In genomic region chr6:97353371-97353770, GRCm38 (mm10) we compare ENCODE assay signal across 12 mouse cellular contexts.
DNase-seq lines count a peak whose midpoint lies in the region; ATAC-seq lines count a peak whose summit lies in the region.
"Had no signal": no experiment of that assay in that cellular context is flagged by ENCODE, and none has a peak within 500 bp of the region (broad histone marks: within the 10 kb centered on the region; RNA-seq: fewer than 3 reads in every experiment).

No protein-coding gene starts in this region.

- WGBS in heart, embryonic 10.5 days: 31% methylated on average over 6 of the region's 6 CpGs
- WGBS in lung, embryonic 15.5 days: 27% methylated on average over 6 of the region's 6 CpGs
- WGBS in intestine, embryonic 16.5 days: 23% methylated on average over 6 of the region's 6 CpGs
- 35% methylated on average over 6 of the region's 6 CpGs for WGBS in midbrain, embryonic 13.5 days

- no peak overlapping the region for H3K9ac ChIP-seq in lung, embryonic 15.5 days
- H3K9ac ChIP-seq in intestine, embryonic 16.5 days (ENCODE audit: low read depth, low read length): peak overlapping the region; percentile 63
- H3K9ac ChIP-seq in midbrain, embryonic 13.5 days (replicated peaks): no peak overlapping the region

- intact Hi-C loops in gastrocnemius, postnatal 14 days (cut with DNase I; ENCODE audit: low total_unique reads): no loop called here

- DNase-seq in heart, embryonic 10.5 days (ENCODE audit: low spot score): no peak
- DNase-seq in heart, adult 11 months: no peak
- no peak for DNase-seq in lung, postnatal 10 days
- no peak for DNase-seq in urinary bladder, postnatal 10 days (ENCODE audit: low spot score)
- no peak for DNase-seq in gastrocnemius, postnatal 14 days
- DNase-seq: B cell, adult 2 months; layer of hippocampus, postnatal 36 days; right cerebral cortex, postnatal 4 days had no signal

- peaks cover 78% of the 10 kb centered on the region for H3K4me1 ChIP-seq in heart, embryonic 10.5 days
- H3K4me1 ChIP-seq in lung, embryonic 15.5 days: peaks cover 41% of the 10 kb centered on the region
- H3K4me1 ChIP-seq in intestine, embryonic 16.5 days (ENCODE audit: control insufficient read depth, insufficient read depth, low read length): peaks cover 19% of the 10 kb centered on the region
- peaks cover 48% of the 10 kb centered on the region for H3K4me1 ChIP-seq in midbrain, embryonic 13.5 days (replicated peaks)

- H3K4me3 ChIP-seq in heart, embryonic 10.5 days: peak overlapping the region; percentile 61
- peak overlapping the region; percentile 27; the same call in 1 of the 2 replicates for H3K4me3 ChIP-seq in lung, embryonic 15.5 days
- peak overlapping the region; percentile 45 for H3K4me3 ChIP-seq in intestine, embryonic 16.5 days (ENCODE audit: low read length)
- H3K4me3 ChIP-seq in midbrain, embryonic 13.5 days (replicated peaks): peak overlapping the region; percentile 14; the same call in 1 of the 2 replicates

- peak overlapping the region; percentile 43; the same call in 1 of the 2 replicates for H3K4me2 ChIP-seq in lung, embryonic 15.5 days
- peak overlapping the region; percentile 37 for H3K4me2 ChIP-seq in intestine, embryonic 16.5 days (ENCODE audit: low read depth, low read length)
- peak overlapping the region; percentile 41 for H3K4me2 ChIP-seq in midbrain, embryonic 13.5 days (replicated peaks)

- H3K9me3 ChIP-seq in heart, embryonic 10.5 days: no peaks in the 10 kb centered on the region
- H3K9me3 ChIP-seq in lung, embryonic 15.5 days: no peaks in the 10 kb centered on the region
- H3K9me3 ChIP-seq in intestine, embryonic 16.5 days (ENCODE audit: control insufficient read depth, low read length): no peaks in the 10 kb centered on the region
- H3K9me3 ChIP-seq in midbrain, embryonic 13.5 days: no peaks in the 10 kb centered on the region

- H3K27ac ChIP-seq in heart, embryonic 10.5 days: peak overlapping the region; percentile 87
- peak overlapping the region; percentile 56 for H3K27ac ChIP-seq in lung, embryonic 15.5 days
- H3K27ac ChIP-seq in intestine, embryonic 16.5 days (ENCODE audit: low read length): no peak overlapping the region
- H3K27ac ChIP-seq in midbrain, embryonic 13.5 days: no peak overlapping the region

- no peaks in the 10 kb centered on the region for H3K27me3 ChIP-seq in heart, embryonic 10.5 days (ENCODE audit: insufficient read depth, poor library complexity, severe bottlenecking)
- H3K27me3 ChIP-seq in lung, embryonic 15.5 days: no peaks in the 10 kb centered on the region
- H3K27me3 ChIP-seq in intestine, embryonic 16.5 days (replicated peaks; ENCODE audit: control insufficient read depth, insufficient read depth, low read length): no peaks in the 10 kb centered on the region
- peaks cover 7% of the 10 kb centered on the region; the same call in 1 of the 2 replicates for H3K27me3 ChIP-seq in midbrain, embryonic 13.5 days
- H3K27me3 ChIP-seq: Patski had no signal

- ATAC-seq in lung, embryonic 15.5 days (ENCODE audit: borderline replicate concordance, extremely low read depth, low FRiP score, low TSS enrichment): no peak
- peak; percentile 22; the same call in 1 of the 2 replicates for ATAC-seq in intestine, embryonic 16.5 days
- no peak for ATAC-seq in midbrain, embryonic 13.5 days

- H3K36me3 ChIP-seq in heart, embryonic 10.5 days: no peaks in the 10 kb centered on the region
- no peaks in the 10 kb centered on the region for H3K36me3 ChIP-seq in lung, embryonic 15.5 days
- H3K36me3 ChIP-seq in intestine, embryonic 16.5 days (ENCODE audit: control insufficient read depth, insufficient read depth, low read length): no peaks in the 10 kb centered on the region
- no peaks in the 10 kb centered on the region for H3K36me3 ChIP-seq in midbrain, embryonic 13.5 days

Comparison
In these comparisons a context has a peak if more than half of its experiments do, and no peak if none do; other contexts are left out.
1. H3K27ac ChIP-seq: peak in heart, embryonic 10.5 days (single experiment) and lung, embryonic 15.5 days (single experiment); none in intestine, embryonic 16.5 days (single experiment) and midbrain, embryonic 13.5 days (single experiment).
2. Peak in every context shown above with its lines, with median percentiles within 50 percentile points of each other: H3K4me3 ChIP-seq and H3K4me2 ChIP-seq.